Mouse (Mus musculus) embryonic fibroblast, embryonic 13.5 days (primary cell): Measurements from ENCODE around the gene Plpp7.

Experiments used
- CTCF ChIP-seq: IDR thresholded peaks from 2 replicates; pipeline ENCODE4 v1.5.1; 2011; ENCODE audit warnings: mild to moderate bottlenecking, control low read depth, low read length, moderate library complexity, borderline replicate concordance; ENCODE audit not compliant: insufficient read depth
- POLR2A ChIP-seq: IDR thresholded peaks from 2 replicates; pipeline ENCODE4 v1.6.1; 2011; ENCODE audit warnings: low read depth, mild to moderate bottlenecking, control low read depth, low read length, moderate library complexity

GRCm38 (mm10) chr2:32081296-32081929 is 13.9 kb upstream of the Plpp7 start:
- TF ChIP-seq CTCF (no peak), POLR2A (no peak)
